Mouse (Mus musculus) testis, postnatal 14 days (tissue): ENCODE results near the gene Parp3.

ENCODE experiments used
- DNase-seq: peaks from one replicate; pipeline ENCODE4 v3.0.0; 2021; ENCODE audit warnings: low spot score

Gene Parp3

DNA sequence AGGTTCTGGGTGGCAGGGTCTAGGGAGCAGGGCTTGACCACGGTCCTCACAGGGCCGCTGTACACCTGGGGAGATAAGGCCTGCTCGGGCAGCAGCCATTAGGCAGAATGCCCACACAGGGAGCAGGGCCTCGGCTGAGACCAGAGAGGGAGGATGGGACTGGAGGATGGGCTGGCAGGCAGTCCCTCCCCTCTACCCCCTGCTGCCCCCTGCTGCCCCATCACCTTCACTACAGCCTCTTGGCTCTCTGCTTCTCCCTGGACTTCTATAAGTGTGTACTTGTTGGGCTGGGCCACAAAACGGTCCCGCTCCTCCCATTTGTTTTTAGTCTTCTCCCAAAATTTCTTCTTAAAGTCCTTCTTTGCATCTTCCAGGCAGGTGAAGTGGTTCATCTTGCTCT, 2.3 kb downstream of the Parp3 start:
- peak; percentile 57 for DNase-seq

DNA sequence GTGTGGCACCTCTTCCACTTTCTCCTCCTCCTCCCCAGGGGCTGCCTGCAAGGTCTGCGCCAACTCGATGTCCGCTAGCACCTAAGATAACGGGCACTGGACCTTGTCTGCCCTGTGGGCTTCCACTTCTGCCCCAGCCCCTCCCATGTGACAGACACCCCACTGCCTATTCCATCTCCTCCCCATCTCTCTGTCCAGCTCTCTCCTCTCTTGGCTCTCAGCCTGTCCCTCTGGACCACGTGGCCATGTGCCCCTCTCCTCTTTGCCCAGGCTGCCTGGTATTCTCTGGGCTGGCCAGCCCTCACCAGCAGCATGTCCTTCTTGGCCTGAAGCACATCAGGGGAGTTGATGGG, 3.0 kb downstream of the Parp3 start:
- no peak for DNase-seq

DNA sequence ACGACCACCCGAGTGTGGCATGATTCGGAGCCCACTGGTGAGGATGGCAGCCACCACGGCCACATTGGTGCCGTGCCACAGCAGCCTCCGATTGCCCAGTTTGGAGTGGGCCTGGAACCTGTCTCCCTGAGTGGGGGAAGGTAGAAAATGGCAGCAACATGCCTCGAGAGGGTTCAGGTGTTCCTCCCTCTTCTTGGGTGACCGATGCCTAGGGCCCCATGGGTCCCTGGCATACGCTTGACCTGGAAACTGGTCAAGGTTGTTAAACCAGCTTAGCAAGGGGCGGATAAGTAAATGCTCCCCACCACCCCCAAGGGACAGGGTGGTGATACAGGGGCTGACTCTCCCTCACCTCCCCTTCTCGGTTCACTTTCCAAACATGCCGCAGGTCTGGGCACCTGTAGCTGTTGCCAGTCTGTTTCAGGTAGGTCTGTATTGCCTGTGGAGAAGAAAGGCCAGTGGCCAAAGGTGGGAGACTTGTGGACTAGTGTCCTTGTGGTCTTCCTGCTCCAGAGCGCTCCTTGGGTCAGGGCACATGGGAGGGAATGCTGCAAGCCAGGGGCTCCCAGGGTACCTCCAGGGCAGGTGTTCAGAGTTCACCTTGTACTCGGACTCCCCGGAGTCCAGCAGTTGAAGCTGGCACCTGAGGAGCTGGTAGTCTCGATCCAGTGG, 3.5 kb downstream of the Parp3 start:
- DNase-seq = no peak

DNA sequence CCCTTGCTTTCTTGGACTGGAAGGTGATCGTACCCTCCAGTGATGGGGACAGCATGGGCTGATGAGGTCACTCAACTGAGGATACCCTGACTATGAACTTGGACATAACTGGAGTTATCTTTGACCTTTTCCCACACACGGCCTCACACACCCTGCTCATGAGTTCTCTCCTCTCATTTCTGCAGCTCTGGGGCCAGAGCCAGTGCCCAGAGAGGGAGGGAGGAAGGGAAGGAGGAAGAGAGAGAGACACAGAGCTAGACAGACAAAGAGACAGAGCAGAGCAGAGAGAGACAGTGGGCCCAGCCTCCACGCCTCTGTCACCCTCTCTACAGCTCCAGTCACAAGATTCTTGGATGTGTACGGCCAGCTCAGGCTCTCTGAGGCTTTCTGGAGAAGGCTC, 4.4 kb downstream of the Parp3 start:
- no peak for DNase-seq

DNA sequence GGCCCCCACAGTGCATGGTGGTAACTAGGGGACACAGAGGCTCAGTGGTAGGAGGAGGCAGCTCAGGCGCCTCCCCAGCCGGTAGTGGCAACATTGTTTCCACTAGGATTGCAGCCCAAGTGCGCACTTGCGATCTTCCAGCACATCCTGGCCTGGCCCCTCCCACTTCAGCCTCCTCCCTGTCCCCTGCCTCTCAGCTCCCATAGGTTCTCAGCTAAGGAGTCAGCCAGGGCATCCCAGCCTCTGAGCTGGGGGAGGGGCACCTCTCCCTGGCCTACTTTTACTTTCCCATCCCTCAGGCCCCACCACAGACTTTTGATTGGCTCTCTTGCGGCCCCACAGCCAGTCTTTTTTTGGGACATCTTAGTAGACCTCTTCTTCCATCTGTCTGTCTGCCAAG, 4.9 kb downstream of the Parp3 start:
- DNase-seq = peak; percentile 87

DNA sequence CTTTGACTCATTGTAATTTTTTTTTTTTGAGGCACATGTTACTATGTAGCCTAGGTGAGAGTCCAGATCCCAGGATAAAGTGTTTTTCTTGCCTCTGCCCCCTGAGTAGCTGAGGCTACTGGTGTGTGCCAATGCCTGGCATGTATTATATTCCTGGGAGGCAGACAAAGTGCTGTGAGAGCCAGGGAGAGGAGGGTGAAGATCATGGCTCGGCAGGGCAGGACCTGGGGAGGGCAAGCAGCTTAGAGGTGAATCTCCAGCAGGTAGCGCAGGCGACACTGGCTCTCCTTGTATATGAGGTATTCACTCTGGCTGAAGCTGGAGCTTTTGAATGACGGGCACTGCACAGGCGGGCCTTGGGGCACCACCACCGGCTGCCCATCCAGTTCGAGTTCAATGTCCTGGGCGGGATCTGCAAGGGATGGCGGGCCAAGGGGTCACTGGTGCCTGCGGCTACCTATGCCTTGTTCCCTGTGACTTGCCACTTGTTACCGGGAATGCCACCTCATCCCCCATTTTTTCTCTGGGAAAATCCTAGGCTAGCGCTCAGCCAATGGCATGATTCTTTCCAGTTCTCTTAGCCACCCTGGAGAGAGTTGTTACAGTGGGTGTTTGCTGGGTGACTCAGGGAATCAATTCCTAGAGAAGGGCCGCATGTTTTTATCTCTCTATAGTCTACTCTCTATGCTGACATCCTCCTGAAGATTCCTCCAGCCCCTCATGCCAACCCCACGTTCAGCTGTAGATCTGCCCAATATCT, 5.6 kb downstream of the Parp3 start:
- DNase-seq = no peak

DNA sequence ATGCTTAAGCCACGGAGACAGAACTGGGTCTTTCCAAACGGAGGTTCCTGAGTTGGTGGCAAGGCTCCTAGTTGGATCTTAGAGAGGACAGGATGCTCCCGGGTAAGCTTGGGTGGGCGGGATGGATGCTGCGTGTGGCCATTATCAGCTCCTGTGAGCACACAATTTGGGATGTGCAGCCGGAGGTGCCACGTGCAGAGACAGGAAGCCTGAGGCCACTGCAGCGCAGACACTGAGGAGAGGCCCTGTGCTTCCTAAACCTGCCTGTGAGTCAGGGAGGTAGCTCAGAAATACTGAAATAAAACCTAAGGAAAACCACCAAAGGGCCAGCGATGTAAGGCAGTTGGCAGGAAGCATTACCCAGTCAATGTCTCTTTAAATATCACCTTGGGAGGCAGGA, 7.0 kb downstream of the Parp3 start:
- no peak for DNase-seq

DNA sequence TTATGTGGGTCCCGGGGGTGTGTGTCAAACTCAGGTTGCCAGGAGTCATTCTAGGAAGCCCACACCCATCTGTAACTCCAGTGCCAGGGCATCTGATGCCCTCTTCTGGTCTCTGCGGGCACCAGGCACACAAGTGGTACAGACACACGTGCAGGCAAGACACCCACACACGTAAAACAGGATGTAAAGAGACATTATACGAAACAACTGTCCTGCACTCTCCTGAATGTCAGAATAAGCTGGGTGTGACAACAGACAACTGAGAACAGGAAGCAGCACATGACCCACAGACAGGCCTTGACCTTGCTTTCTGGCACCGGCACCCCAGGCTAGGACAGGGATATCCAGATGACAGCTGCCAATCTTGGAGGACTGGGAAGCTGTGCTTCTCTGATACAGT, 7.4 kb downstream of the Parp3 start:
- no peak for DNase-seq

DNA sequence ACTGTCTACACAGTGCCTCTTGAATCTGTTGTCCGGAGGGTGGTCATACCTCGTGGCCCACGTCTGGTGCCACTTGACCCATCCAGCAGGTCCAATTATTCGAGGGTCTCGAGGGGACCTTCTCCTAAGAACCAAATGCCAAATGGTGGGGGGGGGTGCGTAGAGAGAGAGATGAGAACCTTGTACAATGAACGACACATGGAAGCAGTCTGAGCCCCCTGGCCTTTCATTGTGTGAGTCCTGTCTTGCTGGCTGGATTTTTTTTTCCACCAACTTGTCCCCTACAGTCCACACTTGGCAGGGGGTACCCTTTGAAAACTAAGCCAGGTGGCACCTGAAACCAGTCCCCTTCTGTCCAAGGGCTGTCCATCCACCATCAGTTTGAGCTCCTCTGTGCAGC, 9.0 kb downstream of the Parp3 start:
- no peak for DNase-seq

DNA sequence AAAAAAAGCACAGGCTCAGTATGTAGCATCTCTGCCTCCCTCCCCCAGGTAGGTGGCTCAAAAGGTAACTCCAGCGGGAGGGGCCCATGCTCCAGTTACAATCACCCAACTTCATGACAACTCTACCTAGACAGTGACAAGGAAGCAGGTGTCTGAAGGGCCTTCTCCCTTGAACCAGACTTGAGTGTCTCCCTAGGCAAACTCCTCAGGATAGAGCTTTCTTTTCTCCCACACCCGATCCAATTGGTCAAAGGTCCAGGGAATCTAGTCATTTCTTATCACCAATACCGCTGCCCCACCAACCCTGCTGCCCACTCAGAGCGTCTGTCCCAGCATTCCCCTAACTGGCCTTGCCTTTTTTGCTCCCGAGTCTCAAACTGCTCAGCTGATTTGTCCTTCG, 10.0 kb downstream of the Parp3 start:
- DNase-seq = no peak

DNA sequence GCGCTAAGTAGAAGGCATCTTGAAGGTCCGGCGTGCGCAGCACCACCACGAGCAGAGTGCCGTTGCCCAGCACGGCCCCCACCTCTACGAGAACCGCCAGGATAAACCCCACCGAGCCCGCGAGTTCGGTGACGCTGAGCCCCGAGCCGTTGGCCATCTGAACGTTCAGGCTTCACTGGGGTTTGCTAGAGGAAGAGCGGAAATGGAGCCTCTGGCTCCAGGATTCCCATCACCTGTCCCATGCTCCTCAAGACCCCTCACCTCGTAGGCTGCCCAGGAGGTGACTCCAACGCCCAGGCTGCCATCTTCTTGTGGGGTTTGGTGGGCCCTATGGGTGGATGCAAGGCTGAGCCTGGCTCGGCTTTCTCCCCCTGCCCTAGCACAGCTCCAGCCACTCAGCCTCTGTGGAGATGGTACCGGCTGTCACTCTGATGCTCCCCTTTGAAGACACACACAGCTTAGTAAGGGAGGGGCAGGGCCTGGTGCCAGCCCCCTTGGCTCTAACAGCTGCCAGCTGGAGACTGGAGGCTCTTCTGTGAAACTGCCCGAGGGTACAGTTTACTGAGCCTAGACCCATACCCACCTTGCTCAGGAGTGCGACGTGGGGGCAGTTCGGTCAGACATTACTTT, 11.1 kb downstream of the Parp3 start, which contains the start of gene Gpr62:
Gene Gpr62 (minus strand): TSS at position 368 of the 630 bp plus-strand sequence.
- no peak for DNase-seq

DNA sequence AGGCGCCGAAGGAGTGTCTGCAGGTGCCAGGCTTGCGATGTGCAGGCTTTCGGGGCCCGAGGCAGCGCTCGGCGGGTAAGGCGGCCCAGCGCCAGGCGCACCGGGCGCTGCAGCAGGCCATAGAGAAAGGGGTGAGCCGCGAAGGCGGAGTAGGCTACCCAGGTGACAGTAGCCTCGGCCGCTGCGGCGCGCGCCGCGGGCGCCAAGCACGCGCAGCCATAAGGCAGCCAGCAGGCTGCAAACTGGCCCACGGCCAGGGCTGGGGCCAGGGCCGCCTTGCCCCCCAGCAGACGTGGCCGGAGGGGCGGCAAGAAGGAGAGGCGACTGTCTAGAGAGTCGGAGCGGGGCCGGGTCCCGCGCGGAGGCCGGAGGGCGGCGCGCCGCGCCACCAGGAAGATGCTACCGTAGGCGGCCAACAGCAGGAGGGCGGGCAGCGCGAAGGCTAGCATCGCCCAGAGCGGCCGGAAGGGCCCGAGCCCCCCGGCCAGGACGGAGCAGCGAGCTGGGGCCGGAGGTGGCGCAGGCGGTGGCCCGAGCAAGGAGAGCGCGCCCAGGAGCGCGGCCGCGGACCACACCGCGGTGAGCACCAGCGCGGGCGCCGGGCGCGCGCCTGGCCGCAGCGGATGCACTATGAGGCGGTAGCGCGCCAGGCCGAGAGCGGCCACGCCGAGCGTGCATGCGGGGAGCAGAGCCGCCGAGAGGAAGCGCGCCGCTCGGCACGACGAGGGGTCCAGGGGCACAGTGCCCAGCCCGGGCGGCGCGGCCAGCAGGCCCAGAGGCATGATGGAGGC, 11.8 kb downstream of the Parp3 start:
- DNase-seq = no peak

DNA sequence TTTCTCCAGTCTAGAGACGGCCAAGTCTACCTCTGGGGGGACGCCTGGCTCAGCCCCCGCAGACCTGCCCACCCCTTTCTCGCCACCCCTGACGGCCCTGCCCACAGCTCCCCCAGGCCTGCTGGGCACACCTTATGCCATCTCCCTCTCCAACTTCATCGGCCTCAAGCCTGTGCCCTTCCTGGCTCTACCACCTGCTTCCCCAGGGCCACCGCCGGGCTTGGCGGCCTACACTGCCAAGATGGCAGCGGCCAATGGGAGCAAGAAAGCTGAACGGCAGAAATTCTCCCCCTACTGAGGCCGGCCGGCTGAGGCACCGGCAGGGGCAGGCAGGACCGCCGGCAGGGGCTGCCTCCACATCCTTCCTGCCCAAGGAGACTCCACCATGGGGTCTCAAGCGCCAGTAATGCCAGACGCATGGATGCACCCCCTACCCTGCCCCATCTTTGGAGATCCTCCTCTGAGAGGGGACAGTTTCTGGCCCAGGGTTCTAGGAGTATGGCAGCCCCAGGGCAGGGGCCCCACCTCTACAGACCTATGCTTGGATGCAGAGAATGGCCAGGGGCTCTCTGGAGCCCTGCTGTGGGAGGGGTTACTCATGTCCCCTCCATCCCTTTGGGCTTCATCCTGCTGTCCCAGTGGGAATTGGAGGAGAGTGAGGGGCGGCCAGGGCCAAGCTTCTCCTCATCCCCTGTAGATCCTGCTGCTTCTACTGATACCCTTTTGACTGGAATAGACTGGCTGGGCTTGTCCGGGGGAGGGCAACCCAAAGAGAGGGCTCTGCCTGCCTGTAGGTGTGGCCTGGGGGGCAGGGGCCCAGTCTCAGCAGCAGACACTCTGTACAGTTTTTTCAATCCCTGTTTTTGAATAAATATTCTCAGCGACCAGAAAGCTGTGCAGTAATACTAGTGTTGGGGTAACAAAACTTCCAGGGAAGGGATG, 13.4 kb downstream of the Parp3 start:
- no peak for DNase-seq

DNA sequence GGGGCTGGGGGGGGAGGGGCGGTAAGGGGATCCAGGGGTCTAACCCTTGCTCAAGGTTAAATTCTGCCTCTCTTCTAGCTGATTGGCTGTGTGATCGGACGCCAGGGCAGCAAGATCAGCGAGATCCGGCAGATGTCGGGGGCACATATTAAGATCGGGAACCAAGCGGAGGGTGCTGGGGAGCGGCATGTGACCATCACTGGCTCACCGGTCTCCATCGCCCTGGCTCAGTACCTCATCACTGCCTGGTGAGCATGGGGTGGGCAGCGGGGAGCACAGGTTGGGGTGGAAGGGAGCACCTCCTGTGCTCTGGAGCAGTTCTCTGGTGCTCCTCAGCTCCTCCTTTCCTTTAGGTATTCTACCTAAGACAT, 14.3 kb downstream of the Parp3 start:
- no peak for DNase-seq

DNA sequence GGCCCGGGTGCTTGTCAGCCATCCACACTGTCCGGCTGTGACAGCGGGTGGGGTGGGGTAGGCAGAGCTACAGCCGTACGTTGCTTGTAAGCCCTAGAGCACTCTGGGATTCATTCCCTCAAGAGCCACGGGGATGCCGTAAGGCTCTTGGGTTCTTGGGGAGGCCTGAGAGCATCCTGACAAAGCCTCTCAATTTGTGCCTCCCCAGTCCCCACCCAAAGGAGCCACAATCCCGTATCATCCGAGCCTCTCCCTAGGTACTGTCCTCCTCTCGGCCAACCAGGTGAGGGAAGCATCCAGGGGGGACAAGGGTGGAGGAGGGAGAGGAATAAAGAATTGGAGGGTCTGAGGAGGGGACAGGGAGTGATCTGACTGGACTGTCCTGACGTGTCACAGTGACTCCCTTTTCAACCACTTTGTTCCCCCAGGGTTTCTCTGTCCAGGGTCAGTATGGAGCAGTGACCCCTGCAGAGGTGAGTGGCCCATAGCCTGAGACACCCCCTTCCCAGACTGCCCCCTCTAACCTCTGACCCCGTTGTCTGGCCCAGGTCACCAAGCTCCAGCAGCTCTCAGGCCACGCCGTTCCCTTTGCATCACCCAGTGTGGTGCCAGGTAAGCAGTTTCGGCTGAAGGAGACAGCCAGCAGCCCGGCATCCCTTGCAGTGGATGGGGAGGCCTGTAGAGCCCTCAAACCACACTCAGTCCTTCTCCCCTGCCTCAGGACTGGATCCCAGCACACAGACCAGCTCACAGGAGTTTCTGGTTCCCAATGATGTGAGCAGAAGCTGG, 14.9 kb downstream of the Parp3 start:
- DNase-seq = no peak

DNA sequence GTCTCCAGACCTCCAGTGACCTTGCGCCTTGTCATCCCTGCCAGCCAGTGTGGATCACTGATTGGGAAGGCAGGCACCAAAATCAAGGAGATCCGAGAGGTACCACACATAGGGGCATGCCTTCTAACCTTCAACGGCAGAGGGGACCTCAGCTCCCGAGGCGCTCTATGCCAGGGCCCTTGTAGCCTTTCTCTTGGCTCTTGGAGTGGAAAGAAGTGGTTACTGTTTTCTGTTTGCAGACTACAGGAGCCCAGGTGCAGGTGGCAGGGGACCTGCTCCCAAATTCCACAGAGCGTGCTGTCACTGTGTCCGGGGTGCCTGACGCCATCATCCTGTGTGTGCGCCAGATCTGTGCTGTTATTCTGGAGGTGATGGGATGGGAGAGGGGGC, 15.7 kb downstream of the Parp3 start:
- DNase-seq = no peak

DNA sequence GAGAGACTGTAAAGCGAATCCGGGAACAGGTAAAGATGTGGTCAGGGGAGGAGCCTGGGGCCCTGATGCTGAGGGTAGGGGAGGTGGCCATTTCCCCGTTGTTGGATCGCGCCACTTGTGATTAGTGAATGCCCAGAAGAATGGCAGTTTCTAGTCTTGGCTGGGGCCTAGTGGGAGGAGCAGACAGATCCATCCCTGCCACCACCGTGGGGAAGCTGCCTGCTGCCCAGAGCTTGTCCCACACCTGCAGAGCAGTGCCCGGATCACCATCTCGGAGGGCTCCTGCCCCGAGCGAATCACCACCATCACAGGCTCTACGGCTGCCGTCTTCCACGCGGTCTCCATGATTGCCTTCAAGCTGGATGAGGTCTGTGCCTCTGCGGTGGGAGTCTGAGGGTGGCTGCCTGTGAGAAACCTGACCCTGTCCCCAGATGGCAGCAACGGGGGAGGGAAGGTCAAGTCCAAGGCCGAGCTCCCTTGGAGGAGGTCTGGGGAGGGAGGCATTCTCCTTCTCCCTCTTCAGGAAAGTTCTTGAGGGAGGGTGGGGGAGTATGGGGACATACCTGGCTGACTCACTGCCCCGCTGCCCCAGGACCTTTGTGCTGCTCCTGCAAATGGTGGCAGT, 16.2 kb downstream of the Parp3 start:
- DNase-seq = peak; percentile 26

DNA sequence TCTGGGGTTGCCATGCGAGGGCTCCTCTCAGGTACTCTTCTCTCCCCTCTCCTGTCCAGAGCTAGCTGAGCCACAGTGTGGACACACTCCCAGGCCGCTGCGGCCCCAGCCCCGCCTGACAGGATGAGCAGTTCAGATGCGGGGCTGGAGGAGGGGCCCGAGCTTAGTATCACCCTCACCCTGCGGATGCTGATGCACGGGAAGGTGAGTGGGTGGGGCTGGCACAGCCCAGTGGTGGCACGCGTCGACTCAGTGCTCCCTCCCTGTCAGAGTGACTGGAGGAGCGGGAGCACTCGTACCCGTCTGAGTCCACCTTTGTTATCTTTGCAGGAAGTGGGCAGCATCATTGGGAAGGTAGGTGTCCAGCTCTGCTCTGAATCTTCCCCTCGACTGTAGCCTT, 16.8 kb downstream of the Parp3 start:
- no peak for DNase-seq

DNA sequence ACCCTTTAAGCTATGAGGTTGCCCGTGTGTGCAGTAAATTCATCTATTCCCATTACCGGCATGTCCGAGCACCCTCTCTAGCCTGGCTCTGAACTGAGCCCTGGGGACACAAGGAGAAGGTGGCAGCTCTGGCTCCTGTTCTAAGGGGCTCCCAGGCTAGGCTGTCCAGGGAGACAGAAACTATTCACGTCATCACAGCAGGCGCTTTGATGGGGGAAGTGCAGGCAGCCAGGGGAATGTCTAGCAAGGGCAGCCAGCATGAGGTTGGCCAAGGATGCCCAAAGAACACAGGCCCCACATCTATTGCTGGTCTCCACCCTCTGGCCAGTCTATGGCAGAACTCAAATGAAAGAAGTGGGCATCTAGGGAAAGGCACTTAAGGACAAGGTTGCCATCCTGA, 18.8 kb downstream of the Parp3 start:
- DNase-seq = no peak

DNA sequence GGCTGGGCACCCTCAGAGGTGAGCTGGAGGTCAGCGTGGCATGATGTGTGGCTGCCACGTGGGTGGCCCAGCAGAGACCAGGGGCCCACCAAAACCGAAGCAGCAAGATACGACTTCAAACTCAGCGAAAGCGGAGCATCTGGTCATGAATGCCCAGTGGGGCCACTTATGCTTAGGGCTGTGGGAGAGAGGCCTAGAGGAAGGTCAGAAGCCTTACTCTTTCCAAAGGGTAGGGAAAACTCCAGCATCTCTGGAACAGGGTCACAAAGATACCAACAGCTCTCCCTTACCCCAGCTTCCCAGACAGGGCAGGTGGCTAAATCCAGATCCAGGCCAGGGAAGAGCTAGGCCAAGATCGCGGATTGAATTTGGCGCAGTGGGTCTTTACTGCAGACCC, 19.6 kb downstream of the Parp3 start:
- no peak for DNase-seq
